Mouse (Mus musculus): Measurements from ENCODE around the gene Tacc3.
A peak's percentile ranks its signal among the peaks of the same experiment; 100 is the strongest.

Gene Tacc3

DNA sequence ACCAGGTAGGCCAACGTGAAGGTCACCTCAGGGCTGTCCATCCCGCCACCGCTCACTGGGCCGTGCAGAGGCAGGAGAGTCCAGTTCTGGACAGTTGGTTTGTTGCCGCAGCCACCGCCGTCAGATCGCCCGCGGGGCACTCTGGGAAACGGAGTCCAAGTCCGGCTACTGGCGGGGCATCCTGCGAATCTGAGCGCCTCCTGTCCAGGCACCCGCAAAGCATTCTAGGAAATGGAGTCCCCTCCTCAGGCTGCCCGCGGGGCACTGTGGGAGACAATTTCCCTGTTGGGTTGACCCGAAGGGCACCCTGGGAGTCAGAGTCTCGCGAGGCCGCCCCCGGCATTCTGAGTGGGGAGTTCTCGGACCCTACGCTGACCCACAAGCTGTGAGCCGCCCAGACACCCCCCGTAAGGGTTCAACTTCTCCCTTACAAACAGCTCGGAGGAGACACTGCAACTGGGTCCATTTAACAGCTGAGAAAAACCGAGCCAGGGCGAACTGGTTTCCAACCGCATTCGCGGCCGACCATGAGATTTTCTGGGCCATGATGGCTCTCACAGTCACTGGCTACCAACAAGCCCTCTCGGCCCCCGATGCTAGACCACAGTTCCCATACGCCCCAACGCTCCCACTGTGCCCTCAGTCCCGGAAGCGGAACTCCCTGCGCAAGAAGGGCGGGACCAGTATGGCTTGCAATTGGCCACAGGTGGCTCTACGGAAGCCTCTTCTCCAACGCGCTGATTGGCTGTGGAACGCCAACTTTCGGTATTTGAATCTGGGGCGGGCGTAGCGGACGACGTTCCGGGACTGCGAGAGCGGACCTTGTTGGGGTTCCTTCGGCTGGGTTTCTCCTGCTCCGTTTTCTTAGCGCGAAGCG, at the start of gene Tacc3, which contains the start of gene Tmem129:
Gene Tacc3, plus strand, starts transcription at position 342 of the 877 bp plus-strand sequence.
Gene Tmem129, minus strand, starts transcription at position 630 of the 877 bp plus-strand sequence.
- DNase-seq = peak; percentile 95

DNA sequence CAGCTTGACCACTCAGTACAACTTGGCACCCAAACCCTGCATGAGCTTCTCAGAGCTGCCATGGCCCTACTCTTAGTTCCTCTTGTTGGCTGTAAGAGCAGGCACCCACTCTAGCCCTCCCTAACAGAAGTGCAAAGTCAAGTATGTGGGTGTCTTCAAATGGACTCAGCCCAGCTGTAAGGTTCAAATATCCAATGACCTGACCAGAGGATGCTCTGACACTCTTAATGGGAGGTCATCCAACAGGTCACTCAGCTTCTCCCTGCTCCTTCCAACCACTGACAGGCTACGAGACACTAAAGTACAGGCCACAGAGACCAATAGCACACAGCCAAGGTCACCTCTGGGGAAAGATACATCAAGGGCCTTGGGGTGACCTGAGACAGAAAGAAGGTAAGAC, 48.7 kb upstream of the Tacc3 start:
- DNase-seq = no peak

- DNase-seq = no peak
Measured at GRCm38 (mm10) chr5:33611795-33612194, 46.1 kb upstream of the Tacc3 start.

GRCm38 (mm10) chr5:33614391-33614790, 43.5 kb upstream of the Tacc3 start:
- DNase-seq = no peak

GRCm38 (mm10) chr5:33622671-33623070, 35.3 kb upstream of the Tacc3 start:
- no peak for DNase-seq

DNA sequence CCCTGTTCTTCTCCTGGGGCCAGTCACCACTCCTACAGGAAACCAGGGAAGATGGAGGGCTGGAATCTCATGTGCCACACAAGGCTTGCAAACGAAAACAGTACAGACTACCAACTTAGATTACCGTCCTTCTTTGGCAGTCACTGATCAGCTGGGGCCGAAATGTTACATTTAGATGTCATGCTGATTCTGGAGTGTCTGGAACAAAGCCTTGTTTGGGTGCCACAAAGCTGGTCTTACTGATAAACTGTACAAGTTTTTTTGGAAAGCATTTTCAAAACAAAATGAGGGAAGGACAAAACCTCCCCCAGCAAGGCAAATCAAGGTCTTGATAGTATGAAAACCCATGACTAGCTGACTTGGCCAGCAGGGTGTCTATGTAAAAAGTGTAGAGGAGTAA, 34.2 kb upstream of the Tacc3 start:
- DNase-seq = no peak

DNA sequence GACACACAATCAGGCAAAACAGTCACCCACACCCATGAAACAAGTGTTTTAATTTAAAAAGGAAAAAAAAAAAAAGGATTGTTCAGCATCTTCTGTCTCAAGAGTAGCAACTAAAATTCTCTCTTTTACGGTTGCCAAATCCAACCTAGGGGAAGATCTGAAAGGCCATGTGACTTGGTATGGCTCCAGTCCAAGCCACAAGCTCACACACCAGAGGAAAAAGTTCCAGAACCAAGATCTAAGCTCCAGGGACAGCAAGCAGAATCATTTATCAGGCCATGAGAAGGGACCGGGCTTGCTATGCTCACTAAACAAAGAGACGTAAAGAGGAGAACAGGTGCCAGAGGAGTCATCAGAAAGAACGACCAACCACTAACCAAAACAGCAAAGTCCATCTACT, 30.0 kb upstream of the Tacc3 start:
- DNase-seq = peak; percentile 17

- peak; percentile 42 for DNase-seq
Measured at GRCm38 (mm10) chr5:33628820-33629300, 29.1 kb upstream of the Tacc3 start.

DNA sequence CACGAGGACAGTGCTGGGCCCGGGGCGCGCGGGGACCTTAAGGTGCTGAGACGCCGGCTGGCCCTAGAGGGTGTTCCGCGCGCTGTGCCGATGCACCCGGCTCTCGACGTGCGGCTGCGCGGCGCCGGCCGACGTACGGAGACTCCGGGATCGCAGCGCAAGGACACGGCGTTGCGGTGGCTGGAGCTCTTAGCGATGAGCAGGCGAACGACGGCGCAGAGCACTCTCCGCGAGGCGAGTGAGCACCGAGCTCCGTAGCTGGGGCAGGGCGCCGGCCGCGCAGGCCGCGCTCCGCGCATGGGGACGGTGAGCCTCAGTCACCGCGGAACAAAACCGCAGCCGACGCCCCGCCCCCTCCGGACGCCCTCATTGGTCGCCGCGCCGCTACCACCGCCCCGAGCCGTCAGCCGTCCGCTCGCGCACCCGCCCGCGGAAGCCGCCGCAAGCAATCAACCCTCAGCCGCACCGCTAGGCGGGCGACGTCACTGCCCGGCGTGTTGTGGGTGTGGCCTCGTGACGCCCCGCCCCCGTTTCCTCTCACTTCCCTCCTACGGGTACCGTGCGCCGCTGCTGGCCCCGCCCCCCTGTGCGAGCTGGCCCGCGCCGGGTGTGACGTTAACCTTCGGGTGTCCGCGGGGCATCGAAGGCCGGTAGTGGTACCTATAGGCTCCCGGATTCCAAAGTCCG, 28.5 kb upstream of the Tacc3 start, which contains the start of the genes Fam53a and Gm9903:
Gene Fam53a, minus strand, starts transcription at position 335 of the 687 bp plus-strand sequence.
Gene Gm9903, plus strand, starts transcription at position 625 of the 687 bp plus-strand sequence.
- peak; percentile 100 for DNase-seq

- DNase-seq = peak; percentile 38
Measured at GRCm38 (mm10) chr5:33630061-33630460, 27.9 kb upstream of the Tacc3 start.

DNA sequence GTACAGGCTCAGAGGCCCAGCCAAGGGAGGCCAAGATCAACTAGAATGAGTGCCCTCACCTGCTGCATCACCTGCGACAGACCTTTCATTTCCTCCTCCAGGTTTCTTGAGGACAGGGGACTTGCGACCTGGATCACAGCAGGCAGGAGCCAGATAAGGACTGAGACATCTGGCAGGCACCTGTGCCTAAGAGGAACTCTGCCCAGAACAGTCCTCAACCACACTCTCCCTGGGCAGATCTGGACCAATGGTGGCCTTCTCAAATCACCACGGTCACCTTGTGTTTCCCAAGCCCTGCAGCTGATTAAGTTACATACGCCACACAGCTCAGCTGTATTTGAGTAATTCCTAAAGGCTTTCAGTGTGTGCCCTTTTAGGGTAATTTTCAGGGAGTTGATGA, 27.3 kb upstream of the Tacc3 start:
- no peak for DNase-seq

- DNase-seq = no peak
Measured at GRCm38 (mm10) chr5:33632526-33632925, 25.4 kb upstream of the Tacc3 start.

DNA sequence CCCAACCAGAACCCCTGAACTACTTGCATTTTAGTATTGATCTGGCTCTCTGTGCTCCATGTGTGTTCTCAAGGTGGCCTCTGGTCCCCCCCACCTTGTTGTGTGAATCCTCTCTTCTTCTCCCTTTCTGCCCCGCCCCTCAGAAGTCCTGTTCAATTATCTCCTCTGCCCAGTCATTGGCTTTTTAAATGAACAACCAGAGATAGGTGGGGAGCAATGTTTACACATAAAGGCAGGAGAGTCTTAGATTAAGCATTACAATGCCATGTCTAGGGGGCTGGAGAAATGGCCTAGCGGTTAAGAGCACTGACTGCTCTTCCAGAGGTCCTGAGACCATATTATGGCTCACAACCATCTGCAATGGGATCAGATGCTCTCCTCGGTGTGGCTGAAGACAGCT, 22.6 kb upstream of the Tacc3 start:
- DNase-seq = no peak

GRCm38 (mm10) chr5:33637606-33638350, 20.1 kb upstream of the Tacc3 start:
- DNase-seq = no peak

DNA sequence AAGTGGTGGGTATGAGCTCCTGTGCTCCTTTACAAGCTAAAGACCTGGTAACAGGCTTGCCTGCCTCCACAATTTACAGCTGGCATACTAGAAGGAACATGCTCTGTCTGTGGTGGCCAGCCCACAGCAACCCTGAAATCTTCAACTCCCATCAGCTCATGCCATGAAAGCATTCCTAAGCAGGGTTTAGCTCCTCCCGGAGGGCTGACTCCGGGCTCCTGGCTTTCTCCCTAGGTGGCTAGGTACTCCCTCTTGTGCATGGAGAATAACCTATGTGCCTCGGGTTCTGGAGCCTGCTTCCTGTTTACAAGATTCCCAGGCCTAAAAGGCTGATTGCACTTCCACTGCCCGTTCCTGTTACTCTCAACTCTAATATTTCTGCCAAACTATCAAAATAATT, 19.1 kb upstream of the Tacc3 start:
- DNase-seq = no peak

DNA sequence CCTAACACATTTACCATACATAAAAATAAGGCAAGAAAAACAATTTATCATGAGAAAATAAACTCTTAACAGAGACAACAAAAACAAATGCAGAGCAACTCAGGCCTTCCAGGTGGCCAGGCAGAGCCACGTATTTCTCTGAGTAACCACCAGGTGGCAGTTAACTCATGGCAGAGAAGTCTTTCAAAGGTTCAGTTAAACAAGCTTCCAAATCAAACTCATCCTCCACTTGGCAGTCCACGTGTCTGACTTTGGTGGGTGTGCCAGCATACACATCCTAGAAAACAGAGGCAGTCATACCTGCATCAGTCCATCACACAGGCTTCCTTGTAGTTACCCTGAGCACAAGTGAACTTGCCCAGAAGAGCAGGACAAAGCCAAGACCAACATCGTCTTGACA, 17.3 kb upstream of the Tacc3 start:
- DNase-seq = peak; percentile 35

DNA sequence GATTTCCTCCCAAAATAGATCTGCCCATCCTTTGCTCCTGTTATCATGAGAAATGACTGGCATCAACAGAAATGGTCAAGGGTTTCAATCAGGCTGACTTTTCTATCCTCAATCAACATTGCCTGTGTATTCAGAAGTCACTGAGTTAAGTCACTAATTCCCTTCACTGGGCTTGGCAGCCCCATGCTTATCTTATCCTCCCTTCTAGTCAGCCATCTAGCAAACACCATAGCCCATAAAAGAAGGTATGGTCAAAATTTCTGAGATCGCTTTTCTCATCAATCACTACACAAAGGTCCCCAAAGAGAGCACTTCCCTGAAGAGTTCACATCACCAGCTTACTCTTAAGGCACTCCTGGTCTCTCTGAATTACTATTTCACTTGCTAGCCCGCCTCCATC, 6.9 kb upstream of the Tacc3 start:
- no peak for DNase-seq

DNA sequence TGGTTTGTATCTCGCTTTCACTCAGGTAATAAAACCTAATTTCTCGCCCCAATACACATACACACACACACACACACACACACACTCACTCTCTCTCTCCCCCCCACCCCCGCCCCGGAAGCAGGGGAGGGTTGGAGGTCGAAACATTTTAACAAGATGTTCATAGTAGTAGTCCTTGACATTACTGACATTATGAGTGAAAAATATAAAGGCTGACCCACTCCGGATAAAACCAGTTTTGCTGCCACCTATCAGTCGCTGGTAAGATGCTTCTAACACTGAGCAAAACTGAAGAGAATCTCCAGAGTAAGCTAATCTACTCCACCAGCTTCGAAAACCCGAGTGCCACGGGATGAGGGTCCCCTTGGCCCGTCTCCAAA, 6.4 kb upstream of the Tacc3 start:
- no peak for DNase-seq

GRCm38 (mm10) chr5:33651921-33652782, 5.8 kb upstream of the Tacc3 start, which contains the start of gene Slbp:
Gene Slbp (minus strand): TSS chr5:33652574.
- peak; percentile 95 for DNase-seq

DNA sequence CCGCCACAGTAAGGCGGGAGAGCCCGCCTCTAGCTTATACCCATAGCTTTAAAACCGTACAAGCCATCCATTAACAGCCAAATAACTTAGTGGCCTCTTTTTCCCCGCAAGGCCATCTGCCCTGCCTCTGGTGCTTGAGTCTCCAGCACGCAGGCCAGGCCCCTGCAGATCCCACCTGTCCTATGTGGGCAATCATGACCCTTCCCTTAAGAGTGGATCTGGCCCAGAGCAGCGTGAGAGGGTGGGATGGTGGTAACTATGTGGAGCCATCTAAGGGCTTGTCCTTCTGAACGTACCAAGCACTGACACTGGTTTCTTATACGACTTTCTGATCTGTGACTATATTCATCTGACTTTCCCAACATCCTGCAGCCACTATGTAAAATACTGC, 5.2 kb upstream of the Tacc3 start:
- DNase-seq = no peak

GRCm38 (mm10) chr5:33654424-33654823, 3.5 kb upstream of the Tacc3 start:
- no peak for DNase-seq

DNA sequence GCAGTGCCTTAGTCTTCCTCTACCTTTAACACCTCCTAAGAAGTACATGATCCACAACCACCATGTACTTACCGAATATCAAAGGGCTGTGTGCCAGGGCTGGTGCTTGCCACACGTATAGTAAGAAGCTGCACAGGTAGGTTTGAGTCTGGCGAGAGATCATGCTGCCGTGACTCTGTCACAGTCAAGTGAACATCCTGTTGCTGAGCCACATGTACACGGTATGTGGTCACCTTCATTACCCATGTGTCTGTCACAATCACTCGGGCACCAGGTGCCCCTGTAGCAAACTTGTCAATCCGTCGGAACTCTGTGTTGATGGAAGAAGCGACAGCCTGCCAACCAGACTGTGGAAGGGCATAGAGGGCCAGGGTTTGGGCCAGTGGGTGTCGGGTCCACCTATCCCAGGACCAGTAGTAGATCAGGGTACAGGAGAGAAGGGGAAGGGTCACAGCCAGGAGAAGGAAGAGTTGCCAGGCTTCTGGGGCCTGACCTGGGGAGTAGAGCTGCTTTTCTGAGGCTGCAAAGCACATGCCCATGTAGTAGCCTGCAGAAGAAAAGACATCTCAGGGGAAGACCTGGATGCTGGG, 2.6 kb upstream of the Tacc3 start:
- DNase-seq = no peak

Measured in lung, postnatal 14 days (tissue).